Mouse (Mus musculus) neural tube, embryonic 15.5 days (tissue): ENCODE results near the gene A430078G23Rik. TPM values are rescaled to one million over a fixed set of nuclear protein-coding genes. Genes with fewer than 3 reads are reported as not detected.
A peak's percentile ranks its signal among the peaks of the same experiment; 100 is the strongest.

Experiments used
- ATAC-seq: fragments of 200-750 bp; cut with Nextera tagmentation; 2 replicates; pipeline ENCODE4 v1.8.0; 2017; ENCODE audit warnings: mild to moderate bottlenecking, moderate TSS enrichment, moderate library complexity; ENCODE audit not compliant: low FRiP score
- H3K27ac ChIP-seq: fragments of 300-500 bp; sonication (generic); replicated peaks from 2 replicates; pipeline ENCODE4 v1.5.1; 2015; ENCODE audit warnings: mild to moderate bottlenecking, inconsistent platforms
- H3K27me3 ChIP-seq: fragments of 300-500 bp; sonication (generic); replicated peaks from 2 replicates; pipeline ENCODE4 v1.6.1; 2015; ENCODE audit warnings: inconsistent platforms
- H3K36me3 ChIP-seq: fragments of 300-500 bp; sonication (generic); 2 replicates; pipeline ENCODE4 v1.6.1; 2015; ENCODE audit warnings: inconsistent platforms
- H3K4me1 ChIP-seq: fragments of 300-500 bp; sonication (generic); 2 replicates; pipeline ENCODE4 v1.6.1; 2015; ENCODE audit warnings: inconsistent platforms
- H3K4me2 ChIP-seq: fragments of 300-500 bp; sonication (generic); 2 replicates; pipeline ENCODE4 v1.6.1; 2015; ENCODE audit warnings: inconsistent platforms, mild to moderate bottlenecking, moderate library complexity
- H3K4me3 ChIP-seq: fragments of 300-500 bp; sonication (generic); replicated peaks from 2 replicates; pipeline ENCODE4 v1.5.1; 2015; ENCODE audit warnings: mild to moderate bottlenecking, inconsistent platforms
- H3K9ac ChIP-seq: fragments of 300-500 bp; sonication (generic); replicated peaks from 2 replicates; pipeline ENCODE4 v1.6.1; 2015; ENCODE audit warnings: mild to moderate bottlenecking, inconsistent platforms
- H3K9me3 ChIP-seq: fragments of 300-500 bp; sonication (generic); replicated peaks from 2 replicates; pipeline ENCODE4 v1.6.1; 2016; ENCODE audit warnings: inconsistent platforms
- WGBS: fragments of 180-500 bp; shearing (Covaris S2); methylation state at CpG from one replicate; pipeline ENCODE4 v1.1.7; 2015; ENCODE audit warnings: mixed read lengths; 5-methylcytosine and 5-hydroxymethylcytosine counted together
- polyA plus RNA-seq: library from polyadenylated mRNA; unstranded; fragments of >200 nt; fragmentation: Nextera tagmentation; extraction: Ambion mirVana; gene quantifications from 2 replicates; pipeline ENCODE4 v1.2.1, GENCODE M21; 2015

Gene A430078G23Rik
- polyA plus RNA-seq, 1 experiment from 2014 or later, result not detected

DNA sequence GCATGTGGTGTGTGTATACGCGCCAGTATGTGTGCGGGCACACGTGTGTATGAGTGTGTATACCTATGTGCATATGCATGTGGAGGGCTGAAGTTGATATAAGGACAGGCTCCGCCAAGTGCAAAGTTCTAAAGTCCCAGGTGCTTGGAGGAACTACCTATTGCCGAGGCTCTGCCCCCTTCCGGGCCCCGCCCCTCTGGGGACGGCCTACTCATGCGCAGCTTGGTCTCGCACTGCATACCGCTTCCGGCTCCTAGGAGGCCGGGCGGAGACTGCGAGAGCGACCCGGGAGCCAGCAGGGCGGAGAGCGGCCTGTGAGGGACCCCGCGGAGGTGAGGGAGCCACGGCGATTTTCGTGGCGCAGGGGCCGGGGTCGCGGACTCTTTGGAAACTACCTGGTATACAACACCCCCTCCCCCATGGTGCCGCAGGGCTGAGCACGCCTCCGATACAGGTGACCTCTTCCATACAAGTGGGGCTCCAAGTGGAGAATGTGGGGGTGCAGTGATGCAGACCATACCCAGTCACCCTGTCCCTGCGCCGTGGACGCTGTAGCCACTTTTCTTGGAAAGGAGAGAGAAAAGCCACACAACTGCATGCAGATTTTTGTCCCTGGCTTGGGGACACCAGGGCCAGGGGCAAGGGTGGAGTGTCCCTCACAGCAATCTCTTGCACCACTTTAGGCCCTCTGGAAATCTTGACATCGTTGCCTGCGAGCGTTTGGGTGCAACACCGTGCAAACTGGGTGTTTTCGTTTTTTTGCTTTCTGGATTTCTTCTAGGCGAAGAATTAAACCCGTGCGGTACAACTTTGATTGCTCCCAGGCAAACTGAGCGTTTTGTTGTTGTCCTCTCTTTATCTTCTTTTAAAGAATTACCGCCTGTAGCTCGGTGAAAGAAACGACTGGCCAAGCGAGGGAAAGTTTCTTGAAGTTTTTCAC lies 39.8 kb downstream of the A430078G23Rik start, which contains the start of gene Arhgef18:
TSS of gene Arhgef18 (plus strand) at position 236 of the 940 bp plus-strand sequence.
- no peaks in the 10 kb centered on the region for H3K36me3 ChIP-seq
- 2% methylated on average over 48 of the region's 48 CpGs for whole genome bisulfite sequencing
- no peaks in the 10 kb centered on the region for H3K9me3 ChIP-seq
- peak within 1 kb of the TSS; percentile 54; the same call in 1 of the 2 replicates for H3K27ac ChIP-seq
- H3K9ac ChIP-seq, result peak within 1 kb of the TSS; percentile 86
- no peaks in the 10 kb centered on the region for H3K27me3 ChIP-seq
- peak within 1 kb of the TSS; percentile 84 for H3K4me3 ChIP-seq
- ATAC-seq, result peak; percentile 99
- H3K4me2 ChIP-seq, result peak within 1 kb of the TSS; percentile 83
- H3K4me1 ChIP-seq, result peaks cover 30% of the 10 kb centered on the region

- no peak for ATAC-seq
- Histone ChIP-seq H3K27me3 (no peaks in the 10 kb centered on the region), H3K4me2 (peak overlapping the region; percentile 83), H3K9me3 (no peaks in the 10 kb centered on the region), H3K36me3 (no peaks in the 10 kb centered on the region), H3K9ac (0 out of 2 replicates have a peak overlapping the region, but pooled peaks have one; percentile 8), H3K4me3 (0 out of 2 replicates have a peak overlapping the region, but pooled peaks have one; percentile 7), H3K4me1 (peaks cover 30% of the 10 kb centered on the region), H3K27ac (0 out of 2 replicates have a peak overlapping the region, but pooled peaks have one; percentile 29)
- 6% methylated on average over 6 of the region's 6 CpGs for WGBS
Measured at GRCm38 (mm10) chr8:3394600-3394999, 41.4 kb downstream of the A430078G23Rik start.

GRCm38 (mm10) chr8:3395246-3395645 lies 42.0 kb downstream of the A430078G23Rik start:
- no peaks in the 10 kb centered on the region for H3K36me3 ChIP-seq
- H3K4me3 ChIP-seq, result 0 out of 2 replicates have a peak overlapping the region, but pooled peaks have one; percentile 7
- H3K27ac ChIP-seq, result peak overlapping the region; percentile 64; the same call in 1 of the 2 replicates
- 0 out of 2 replicates have a peak overlapping the region, but pooled peaks have one; percentile 8 for H3K9ac ChIP-seq
- H3K4me1 ChIP-seq, result peaks cover 30% of the 10 kb centered on the region
- no peak for ATAC-seq
- H3K4me2 ChIP-seq, result peak overlapping the region; percentile 83
- H3K9me3 ChIP-seq, result no peaks in the 10 kb centered on the region
- no peaks in the 10 kb centered on the region for H3K27me3 ChIP-seq
- 10% methylated on average over 4 of the region's 4 CpGs for WGBS

- H3K27ac ChIP-seq, result no peak overlapping the region
- no peaks in the 10 kb centered on the region for H3K27me3 ChIP-seq
- no peak overlapping the region for H3K9ac ChIP-seq
- no peak overlapping the region for H3K4me2 ChIP-seq
- 94% methylated on average over 3 of the region's 3 CpGs for WGBS
- ATAC-seq, result no peak
- no peaks in the 10 kb centered on the region for H3K9me3 ChIP-seq
- no peak overlapping the region for H3K4me3 ChIP-seq
- H3K36me3 ChIP-seq, result no peaks in the 10 kb centered on the region
- peaks cover 24% of the 10 kb centered on the region for H3K4me1 ChIP-seq
Measured at GRCm38 (mm10) chr8:3397597-3397996, 44.4 kb downstream of the A430078G23Rik start.

- ATAC-seq, result no peak
- WGBS, result 31% methylated on average over 2 of the region's 2 CpGs
Measured at GRCm38 (mm10) chr8:3400509-3400908, 47.3 kb downstream of the A430078G23Rik start.

DNA sequence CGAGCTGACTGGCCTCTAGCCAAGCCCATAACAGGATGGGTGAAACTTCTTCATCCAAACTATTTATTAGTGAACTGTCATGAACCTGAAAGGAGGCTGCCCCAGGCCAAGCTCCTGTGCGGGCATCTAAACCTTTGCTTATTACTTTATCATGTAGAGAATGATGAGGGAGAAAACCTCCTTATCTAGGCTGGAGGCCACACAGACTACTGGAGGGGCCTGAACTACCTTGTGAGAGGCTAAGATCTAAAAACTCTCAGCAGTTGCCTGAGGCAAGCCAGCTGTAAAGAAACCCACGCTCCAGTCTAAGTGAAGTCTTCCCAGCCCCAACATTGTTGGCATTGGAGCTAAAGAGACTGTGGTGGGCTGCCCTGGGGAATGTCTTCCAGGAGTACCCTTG lies 54.2 kb downstream of the A430078G23Rik start:
- no peak overlapping the region for H3K4me2 ChIP-seq
- no peaks in the 10 kb centered on the region for H3K36me3 ChIP-seq
- no peak overlapping the region for H3K27ac ChIP-seq
- H3K9ac ChIP-seq, result no peak overlapping the region
- H3K4me3 ChIP-seq, result no peak overlapping the region
- H3K4me1 ChIP-seq, result no peaks in the 10 kb centered on the region
- ATAC-seq, result no peak
- WGBS, result 91% methylated on average over 3 of the region's 3 CpGs
- no peaks in the 10 kb centered on the region for H3K9me3 ChIP-seq
- H3K27me3 ChIP-seq, result no peaks in the 10 kb centered on the region

More at GRCm38 (mm10) chr8:3400509-3400908, 47.3 kb downstream of the A430078G23Rik start:
- Histone ChIP-seq H3K27ac (no peak overlapping the region), H3K27me3 (no peaks in the 10 kb centered on the region), H3K4me3 (no peak overlapping the region), H3K4me2 (no peak overlapping the region), H3K36me3 (no peaks in the 10 kb centered on the region), H3K4me1 (no peaks in the 10 kb centered on the region; the same call in 1 of the 2 replicates), H3K9me3 (no peaks in the 10 kb centered on the region), H3K9ac (no peak overlapping the region)

DNA sequence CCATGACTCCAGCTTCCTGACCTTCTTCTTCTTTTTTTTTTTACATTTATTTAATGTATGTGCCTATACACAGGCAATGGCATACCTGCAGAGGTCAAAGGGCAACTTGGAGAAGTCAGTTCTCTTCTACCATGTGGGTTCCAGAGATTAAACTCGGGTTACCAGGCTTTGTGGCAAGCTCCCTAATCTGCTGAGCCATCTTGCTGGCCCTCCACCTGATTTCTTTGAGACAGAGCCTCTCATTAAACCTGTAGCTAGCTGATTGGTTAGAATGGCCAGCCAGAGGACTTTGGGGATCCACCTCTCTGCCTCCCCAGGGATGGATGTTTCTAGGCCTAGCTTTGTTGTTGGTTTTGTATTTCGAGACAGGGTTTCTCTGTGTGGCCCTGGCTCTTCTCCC lies 57.9 kb downstream of the A430078G23Rik start:
- H3K4me3 ChIP-seq, result no peak overlapping the region
- WGBS, result 96% methylated on average over 2 of the region's 2 CpGs

DNA sequence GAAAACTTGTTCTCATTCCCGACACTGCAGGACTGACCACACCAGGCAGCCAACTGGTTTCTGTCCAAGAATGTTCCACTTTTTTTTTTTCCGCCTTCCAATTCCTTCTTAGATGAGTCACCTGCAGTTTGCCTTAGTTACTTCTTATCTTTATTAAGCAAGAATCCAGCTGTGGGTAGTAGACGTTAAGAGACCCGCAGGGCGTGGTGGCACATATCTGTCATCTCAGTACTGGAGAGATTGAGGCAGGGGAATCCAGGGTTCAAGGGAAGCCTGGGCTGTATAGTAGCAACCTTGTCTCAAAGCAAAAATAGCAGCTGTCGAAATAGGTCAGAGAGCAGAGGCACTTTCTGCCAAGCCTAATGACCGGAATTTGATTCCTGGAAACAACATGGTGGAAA lies 58.7 kb downstream of the A430078G23Rik start:
- WGBS, result 94% methylated on average over 7 of the region's 7 CpGs
- Histone ChIP-seq H3K4me3 (no peak overlapping the region), H3K9me3 (no peaks in the 10 kb centered on the region), H3K4me1 (peaks cover 19% of the 10 kb centered on the region), H3K4me2 (no peak overlapping the region), H3K36me3 (no peaks in the 10 kb centered on the region), H3K27me3 (no peaks in the 10 kb centered on the region), H3K9ac (no peak overlapping the region), H3K27ac (no peak overlapping the region)
- ATAC-seq, result no peak

More for the DNA sequence above, 57.9 kb downstream of the A430078G23Rik start:
- no peak for ATAC-seq
- Histone ChIP-seq H3K4me2 (no peak overlapping the region), H3K27me3 (no peaks in the 10 kb centered on the region), H3K9ac (no peak overlapping the region), H3K27ac (no peak overlapping the region), H3K36me3 (no peaks in the 10 kb centered on the region), H3K9me3 (no peaks in the 10 kb centered on the region), H3K4me1 (peaks cover 16% of the 10 kb centered on the region)

DNA sequence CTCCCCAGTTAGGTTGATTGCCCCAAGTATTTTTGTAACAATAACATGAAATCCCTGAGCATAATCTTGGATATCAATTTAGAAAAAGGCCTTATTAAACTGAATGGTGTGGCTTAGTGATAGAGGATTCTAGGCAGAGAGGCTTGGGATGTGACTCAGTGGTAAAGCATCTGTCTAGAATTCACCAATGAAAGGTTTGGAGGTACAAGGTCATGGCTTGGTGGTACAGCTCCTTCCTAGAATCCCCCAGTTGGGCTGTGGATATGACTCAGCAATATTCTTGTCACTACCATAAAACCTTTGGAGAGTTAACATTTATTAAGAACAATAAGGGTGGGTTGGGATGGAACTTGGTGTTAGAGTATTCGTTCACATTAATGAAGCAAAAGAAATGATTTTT lies 59.6 kb downstream of the A430078G23Rik start:
- Histone ChIP-seq H3K4me2 (no peak overlapping the region), H3K9ac (no peak overlapping the region), H3K36me3 (no peaks in the 10 kb centered on the region), H3K27me3 (no peaks in the 10 kb centered on the region), H3K4me3 (no peak overlapping the region), H3K27ac (no peak overlapping the region), H3K4me1 (peaks cover 28% of the 10 kb centered on the region), H3K9me3 (no peaks in the 10 kb centered on the region)
- ATAC-seq, result no peak
- 97% methylated on average over 1 of the region's 1 CpGs for WGBS

GRCm38 (mm10) chr8:3414639-3415190 lies 61.5 kb downstream of the A430078G23Rik start:
- Histone ChIP-seq H3K4me2 (no peak overlapping the region), H3K9me3 (no peaks in the 10 kb centered on the region), H3K27ac (no peak overlapping the region), H3K4me3 (no peak overlapping the region), H3K36me3 (no peaks in the 10 kb centered on the region), H3K9ac (no peak overlapping the region), H3K4me1 (peaks cover 34% of the 10 kb centered on the region), H3K27me3 (no peaks in the 10 kb centered on the region)
- WGBS, result 41% methylated on average over 6 of the region's 6 CpGs
- no peak for ATAC-seq

GRCm38 (mm10) chr8:3415259-3415658 lies 62.0 kb downstream of the A430078G23Rik start:
- WGBS, result 52% methylated on average over 4 of the region's 4 CpGs
- H3K9ac ChIP-seq, result no peak overlapping the region
- ATAC-seq, result no peak
- H3K36me3 ChIP-seq, result no peaks in the 10 kb centered on the region
- H3K4me1 ChIP-seq, result peaks cover 34% of the 10 kb centered on the region
- no peak overlapping the region for H3K27ac ChIP-seq
- H3K27me3 ChIP-seq, result no peaks in the 10 kb centered on the region
- H3K4me3 ChIP-seq, result no peak overlapping the region
- no peak overlapping the region for H3K4me2 ChIP-seq
- H3K9me3 ChIP-seq, result no peaks in the 10 kb centered on the region
